Mouse (Mus musculus): ENCODE results near the gene Gm17124.
"Not testable (repeated sequence)": the region's sequence is repeated elsewhere in the genome, so short reads cannot be mapped to it uniquely, and the experiment has no call there.

Gm17124 gene

GRCm38 (mm10) chr14:42599782-42600181, at the start of gene Gm17124:
Gene Gm17124, minus strand, starts transcription at chr14:42599882.
- DNase-seq (ENCODE audit: low read depth, low spot score) = not testable (repeated sequence)

GRCm38 (mm10) chr14:42641817-42642216, 42.1 kb upstream of the Gm17124 start, which contains the start of gene Gm3633:
Gene Gm3633, minus strand, starts transcription at chr14:42641917.
- DNase-seq (ENCODE audit: low read depth, low spot score) = not testable (repeated sequence)

All from c-Kit-negative CD71-positive TER-119-positive erythroid progenitor cells, embryonic 14.5 days (primary cell).